Comparison of ENCODE assay signal across 8 mouse cellular contexts in genomic region chr10:122794187-122794850, GRCm38 (mm10).
DNase-seq lines count a peak whose midpoint lies in the region; ATAC-seq and TF ChIP-seq lines count a peak whose summit lies in the region.

No protein-coding gene starts in this region.

- peak; percentile 90 for TF ChIP-seq CTCF in bone marrow macrophage, adult 2 months (IDR thresholded peaks at IDR 0.05; ENCODE audit: low read depth, low read length)
- peak; percentile 85; the same call in 1 of the 2 replicates for TF ChIP-seq CTCF in embryonic fibroblast, embryonic 13.5 days (IDR thresholded peaks at IDR 0.05; ENCODE audit: borderline replicate concordance, insufficient read depth, low read length)
- TF ChIP-seq CTCF in liver, embryonic 14.5 days (IDR thresholded peaks at IDR 0.05; ENCODE audit: low read depth): peak; percentile 94
- peak; percentile 94 for TF ChIP-seq CTCF in stomach, postnatal 0 days (IDR thresholded peaks at IDR 0.05; ENCODE audit: low read depth)

- H3K4me1 ChIP-seq in bone marrow macrophage, adult 2 months (ENCODE audit: control insufficient read depth, insufficient read depth, low read length): peaks cover 11% of the 10 kb centered on the region
- H3K4me1 ChIP-seq in embryonic fibroblast, embryonic 13.5 days (ENCODE audit: control insufficient read depth, insufficient read depth, low read length): no peaks in the 10 kb centered on the region
- H3K4me1 ChIP-seq in heart, embryonic 10.5 days: no peaks in the 10 kb centered on the region
- peaks cover 27% of the 10 kb centered on the region for H3K4me1 ChIP-seq in kidney, embryonic 15.5 days
- H3K4me1 ChIP-seq in liver, embryonic 14.5 days (replicated peaks; ENCODE audit: control insufficient read depth in 2 of 2, insufficient read depth in 2 of 2, low read length in 1 of 2): peaks cover 7 to 9% of the 10 kb centered on the region in 2 experiments; a peak in 3 of 4 replicates
- 0 out of 2 replicates have a peak, but pooled peaks cover 2% of the 10 kb centered on the region for H3K4me1 ChIP-seq in stomach, postnatal 0 days (replicated peaks; ENCODE audit: control insufficient read depth, insufficient read depth)

- H3K27ac ChIP-seq in bone marrow macrophage, adult 2 months (ENCODE audit: insufficient read depth, low read depth, low read length): peak overlapping the region; percentile 19
- no peak overlapping the region for H3K27ac ChIP-seq in embryonic fibroblast, embryonic 13.5 days (ENCODE audit: insufficient read depth, low read length)
- peak overlapping the region; percentile 42; the same call in 1 of the 2 replicates for H3K27ac ChIP-seq in heart, embryonic 10.5 days
- peak overlapping the region; percentile 72 for H3K27ac ChIP-seq in kidney, embryonic 15.5 days
- H3K27ac ChIP-seq in liver, embryonic 14.5 days: no peak overlapping the region
- H3K27ac ChIP-seq in stomach, postnatal 0 days (replicated peaks): peak overlapping the region; percentile 75

- H3K4me2 ChIP-seq in kidney, embryonic 15.5 days: peak overlapping the region; percentile 44
- peak overlapping the region; percentile 54 for H3K4me2 ChIP-seq in liver, embryonic 14.5 days (ENCODE audit: low read depth)
- peak overlapping the region; percentile 38 for H3K4me2 ChIP-seq in stomach, postnatal 0 days (replicated peaks; ENCODE audit: low read depth)

- peak; percentile 87 for DNase-seq in heart, embryonic 10.5 days (ENCODE audit: low spot score)
- peak; percentile 57 to 68 (median 60) for DNase-seq in liver, embryonic 14.5 days (ENCODE audit: low read depth in 3 of 3, low spot score in 3 of 3)
- DNase-seq in neural tube, embryonic 10.5 days (ENCODE audit: extremely low spot score, low spot score): peak; percentile 91
- DNase-seq in stomach, postnatal 0 days (ENCODE audit: low spot score): peak; percentile 88

- WGBS in heart, embryonic 10.5 days: 38% methylated on average over 20 of the region's 20 CpGs
- 34% methylated on average over 20 of the region's 20 CpGs for WGBS in kidney, embryonic 15.5 days
- WGBS in liver, embryonic 14.5 days (ENCODE audit: insufficient replicate concordance): 23% methylated on average over 20 of the region's 20 CpGs
- 27% methylated on average over 20 of the region's 20 CpGs for WGBS in stomach, postnatal 0 days

- H3K36me3 ChIP-seq in heart, embryonic 10.5 days: no peaks in the 10 kb centered on the region
- no peaks in the 10 kb centered on the region for H3K36me3 ChIP-seq in kidney, embryonic 15.5 days
- H3K36me3 ChIP-seq in liver, embryonic 14.5 days (replicated peaks; ENCODE audit: control insufficient read depth, insufficient read depth, low read depth): no peaks in the 10 kb centered on the region
- H3K36me3 ChIP-seq in stomach, postnatal 0 days (ENCODE audit: control insufficient read depth, insufficient read depth, low read length): no peaks in the 10 kb centered on the region

- ATAC-seq in CD4-positive, CD25-positive, alpha-beta regulatory T cell, adult 4 months: peak; percentile 91
- ATAC-seq in kidney, embryonic 15.5 days (replicated peaks; ENCODE audit: low FRiP score): peak; percentile 20
- ATAC-seq in liver, embryonic 14.5 days (ENCODE audit: insufficient read depth): peak; percentile 77
- ATAC-seq in stomach, postnatal 0 days (ENCODE audit: low FRiP score, low TSS enrichment): peak; percentile 79

- no peaks in the 10 kb centered on the region for H3K9me3 ChIP-seq in heart, embryonic 10.5 days
- no peaks in the 10 kb centered on the region for H3K9me3 ChIP-seq in kidney, embryonic 15.5 days (replicated peaks)
- no peaks in the 10 kb centered on the region for H3K9me3 ChIP-seq in liver, embryonic 14.5 days (ENCODE audit: control insufficient read depth, low read length)
- no peaks in the 10 kb centered on the region for H3K9me3 ChIP-seq in stomach, postnatal 0 days (ENCODE audit: control insufficient read depth, low read length)

- H3K27me3 ChIP-seq in heart, embryonic 10.5 days (ENCODE audit: insufficient read depth, poor library complexity, severe bottlenecking): no peaks in the 10 kb centered on the region
- no peaks in the 10 kb centered on the region for H3K27me3 ChIP-seq in kidney, embryonic 15.5 days
- no peaks in the 10 kb centered on the region for H3K27me3 ChIP-seq in liver, embryonic 14.5 days (ENCODE audit: control insufficient read depth, insufficient read depth, low read length)
- no peaks in the 10 kb centered on the region for H3K27me3 ChIP-seq in stomach, postnatal 0 days (ENCODE audit: control insufficient read depth, insufficient read depth, low read length)

- H3K9ac ChIP-seq in kidney, embryonic 15.5 days: no peak overlapping the region
- peak overlapping the region; percentile 37; the same call in 1 of the 2 replicates for H3K9ac ChIP-seq in liver, embryonic 14.5 days (replicated peaks)
- no peak overlapping the region for H3K9ac ChIP-seq in stomach, postnatal 0 days (ENCODE audit: low read length)

- no peak for TF ChIP-seq EP300 in liver, embryonic 14.5 days (IDR thresholded peaks at IDR 0.05; ENCODE audit: low read depth)
- TF ChIP-seq EP300 in stomach, postnatal 0 days (optimal IDR thresholded peaks at IDR 0.05): no peak

- no peak for TF ChIP-seq POLR2A in bone marrow macrophage, adult 2 months (IDR thresholded peaks at IDR 0.05; ENCODE audit: borderline replicate concordance, low read depth, low read length)
- TF ChIP-seq POLR2A in embryonic fibroblast, embryonic 13.5 days (IDR thresholded peaks at IDR 0.05; ENCODE audit: low read depth, low read length): no peak

- H3K4me3 ChIP-seq in bone marrow macrophage, adult 2 months (ENCODE audit: insufficient read depth, low read length): peak overlapping the region; percentile 49
- no peak overlapping the region for H3K4me3 ChIP-seq in embryonic fibroblast, embryonic 13.5 days (ENCODE audit: insufficient read depth, low read length)
- no peak overlapping the region for H3K4me3 ChIP-seq in heart, embryonic 10.5 days
- peak overlapping the region; percentile 27 for H3K4me3 ChIP-seq in kidney, embryonic 15.5 days (replicated peaks)
- H3K4me3 ChIP-seq in liver, embryonic 14.5 days (ENCODE audit: insufficient read depth in 1 of 2, low read depth in 2 of 2, low read length in 2 of 2): peak overlapping the region; percentile 28 to 39
- peak overlapping the region; percentile 14; the same call in 1 of the 2 replicates for H3K4me3 ChIP-seq in stomach, postnatal 0 days (ENCODE audit: low read depth, low read length)

Comparison
In these comparisons a context has a peak if more than half of its experiments do, and no peak if none do; other contexts are left out.
1. ATAC-seq: peak in every context shown above with its lines; median percentile 91 in CD4-positive, CD25-positive, alpha-beta regulatory T cell, adult 4 months; 79 in stomach, postnatal 0 days; 77 in liver, embryonic 14.5 days; 20 in kidney, embryonic 15.5 days.
2. H3K27ac ChIP-seq: peak in bone marrow macrophage, adult 2 months (single experiment), heart, embryonic 10.5 days (single experiment), kidney, embryonic 15.5 days (single experiment) and stomach, postnatal 0 days (single experiment); none in embryonic fibroblast, embryonic 13.5 days (single experiment) and liver, embryonic 14.5 days (single experiment).
3. H3K4me3 ChIP-seq: peak in bone marrow macrophage, adult 2 months (single experiment), kidney, embryonic 15.5 days (single experiment), liver, embryonic 14.5 days (2 of 2) and stomach, postnatal 0 days (single experiment); none in embryonic fibroblast, embryonic 13.5 days (single experiment) and heart, embryonic 10.5 days (single experiment).
4. Peak in every context shown above with its lines, with median percentiles within 50 percentile points of each other: CTCF ChIP-seq, DNase-seq and H3K4me2 ChIP-seq.